Mouse (Mus musculus) thymus, adult 2 months (tissue): Measurements from ENCODE around the gene Trpd52l3. TPM values are rescaled to one million over a fixed set of nuclear protein-coding genes. Genes with fewer than 3 reads are reported as not detected.

ENCODE experiments used
- DNase-seq: peaks from one replicate; pipeline ENCODE4 v3.0.0; 2021
- H3K27ac ChIP-seq: fragments of 200-500 bp; 2 replicates; pipeline ENCODE4 v1.5.1; 2012; ENCODE audit warnings: low read length, control low read depth; ENCODE audit not compliant: control insufficient read depth, insufficient read depth
- H3K27me3 ChIP-seq: fragments of 200-500 bp; 2 replicates; pipeline ENCODE4 v1.6.1; 2012; ENCODE audit warnings: mild to moderate bottlenecking, low read length, moderate library complexity, mixed read lengths; ENCODE audit not compliant: control insufficient read depth, insufficient read depth
- H3K36me3 ChIP-seq: fragments of 200-500 bp; 2 replicates; pipeline ENCODE4 v1.6.1; 2012; ENCODE audit warnings: mild to moderate bottlenecking, low read length, moderate library complexity; ENCODE audit not compliant: control insufficient read depth, insufficient read depth
- H3K4me1 ChIP-seq: fragments of 200-500 bp; replicated peaks from 2 replicates; pipeline ENCODE4 v1.6.1; 2012; ENCODE audit warnings: low read length; ENCODE audit not compliant: control insufficient read depth, insufficient read depth
- H3K4me3 ChIP-seq: fragments of 200-500 bp; 2 replicates; pipeline ENCODE4 v1.5.1; 2012; ENCODE audit warnings: mild to moderate bottlenecking, low read length, control low read depth, moderate library complexity; ENCODE audit not compliant: control insufficient read depth, insufficient read depth
- CTCF ChIP-seq: fragments of 200-500 bp; IDR thresholded peaks from 2 replicates; pipeline ENCODE4 v1.5.1; 2012; ENCODE audit warnings: mild to moderate bottlenecking, control low read depth, low read length, moderate library complexity, borderline replicate concordance; ENCODE audit not compliant: control insufficient read depth, poor library complexity, insufficient read depth; ENCODE audit errors: extremely low read depth
- POLR2A ChIP-seq: fragments of 200-500 bp; IDR thresholded peaks from 2 replicates; pipeline ENCODE4 v1.6.1; 2012; ENCODE audit warnings: mild to moderate bottlenecking, low read length, control low read depth, moderate library complexity; ENCODE audit not compliant: control insufficient read depth, poor library complexity, insufficient read depth; ENCODE audit errors: extremely low read depth
- WGBS: fragments of 180-500 bp; shearing (Covaris S2); methylation state at CpG from one replicate; pipeline ENCODE4 v1.1.7; 2018; 5-methylcytosine and 5-hydroxymethylcytosine counted together
- polyA plus RNA-seq: library from polyadenylated mRNA; depleted of rRNA; stranded (reverse); fragments of >200 nt; gene quantifications from 2 replicates; pipeline ENCODE4 v1.2.3, GENCODE M21; 2012

Gene Trpd52l3
- polyA plus RNA-seq, 1 experiment: 0.07 TPM

DNA sequence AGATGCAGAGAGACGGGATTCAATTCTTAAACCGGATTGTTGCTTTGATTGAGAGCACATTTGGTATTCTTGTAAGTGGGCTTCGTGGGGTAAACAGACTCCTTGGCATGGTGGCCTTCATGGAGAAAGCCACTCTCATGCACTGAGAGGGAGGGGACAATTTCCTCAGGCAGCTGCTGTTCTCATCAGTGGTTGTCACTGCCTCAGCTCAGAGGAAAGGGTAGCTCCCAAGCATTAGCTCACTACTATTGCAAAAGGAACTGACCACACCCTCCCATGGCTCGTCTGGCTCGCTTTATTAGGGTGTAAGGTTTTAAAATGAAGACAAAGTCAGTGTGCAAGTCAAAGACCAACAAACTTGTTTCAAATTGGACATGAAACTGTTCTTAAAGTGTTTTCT is 30.2 kb upstream of the Trpd52l3 start:
- WGBS: 82% methylated on average over 5 of the region's 5 CpGs
- TF ChIP-seq POLR2A (no peak), CTCF (no peak)
- H3K27me3 ChIP-seq: no peaks in the 10 kb centered on the region
- no peak overlapping the region for H3K4me3 ChIP-seq
- no peaks in the 10 kb centered on the region for H3K36me3 ChIP-seq
- DNase-seq: no peak
- no peak overlapping the region for H3K27ac ChIP-seq
- no peaks in the 10 kb centered on the region for H3K4me1 ChIP-seq

GRCm38 (mm10) chr19:29978847-29979246 is 24.7 kb upstream of the Trpd52l3 start:
- 56% methylated on average over 2 of the region's 2 CpGs for WGBS
- Histone ChIP-seq H3K27ac (no peak overlapping the region), H3K4me1 (no peaks in the 10 kb centered on the region), H3K36me3 (no peaks in the 10 kb centered on the region), H3K27me3 (no peaks in the 10 kb centered on the region), H3K4me3 (no peak overlapping the region)
- no peak for TF ChIP-seq POLR2A
- TF ChIP-seq CTCF: no peak
- DNase-seq: no peak

DNA sequence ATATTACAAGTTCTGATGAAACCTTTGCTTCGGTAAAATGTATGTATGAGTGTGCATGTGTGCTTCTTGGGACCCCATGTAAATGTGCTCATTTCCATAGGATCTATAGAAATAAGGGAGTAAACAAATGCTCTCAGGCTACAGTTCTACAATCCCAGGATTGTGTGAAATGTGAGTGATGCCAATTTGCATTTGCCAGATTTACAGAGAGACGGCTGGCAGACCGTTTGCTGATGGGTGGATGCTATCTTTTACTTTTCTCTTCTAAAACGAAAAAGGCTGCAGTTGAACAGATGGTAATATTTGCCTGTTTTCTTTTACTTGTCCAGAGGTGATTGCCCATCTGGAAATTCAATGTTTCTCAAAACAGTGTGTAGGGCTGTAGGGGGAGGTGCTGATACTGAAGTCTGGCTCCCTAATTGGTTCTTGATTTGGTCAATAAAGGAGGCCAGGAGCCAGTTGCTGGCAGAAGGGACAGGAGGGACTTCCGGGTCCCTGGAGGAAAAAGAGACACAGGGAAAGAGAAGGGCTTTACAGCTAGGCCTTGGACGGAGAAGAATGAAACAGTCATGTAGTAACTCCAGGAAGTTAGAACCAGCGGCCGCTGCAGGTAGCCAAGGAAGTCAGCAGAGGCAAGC is 24.0 kb upstream of the Trpd52l3 start:
- DNase-seq: no peak
- 93% methylated on average over 8 of the region's 8 CpGs for WGBS
- Histone ChIP-seq H3K27ac (no peak overlapping the region), H3K4me1 (no peaks in the 10 kb centered on the region), H3K36me3 (no peaks in the 10 kb centered on the region), H3K27me3 (no peaks in the 10 kb centered on the region), H3K4me3 (no peak overlapping the region)
- TF ChIP-seq POLR2A (no peak), CTCF (no peak)

DNA sequence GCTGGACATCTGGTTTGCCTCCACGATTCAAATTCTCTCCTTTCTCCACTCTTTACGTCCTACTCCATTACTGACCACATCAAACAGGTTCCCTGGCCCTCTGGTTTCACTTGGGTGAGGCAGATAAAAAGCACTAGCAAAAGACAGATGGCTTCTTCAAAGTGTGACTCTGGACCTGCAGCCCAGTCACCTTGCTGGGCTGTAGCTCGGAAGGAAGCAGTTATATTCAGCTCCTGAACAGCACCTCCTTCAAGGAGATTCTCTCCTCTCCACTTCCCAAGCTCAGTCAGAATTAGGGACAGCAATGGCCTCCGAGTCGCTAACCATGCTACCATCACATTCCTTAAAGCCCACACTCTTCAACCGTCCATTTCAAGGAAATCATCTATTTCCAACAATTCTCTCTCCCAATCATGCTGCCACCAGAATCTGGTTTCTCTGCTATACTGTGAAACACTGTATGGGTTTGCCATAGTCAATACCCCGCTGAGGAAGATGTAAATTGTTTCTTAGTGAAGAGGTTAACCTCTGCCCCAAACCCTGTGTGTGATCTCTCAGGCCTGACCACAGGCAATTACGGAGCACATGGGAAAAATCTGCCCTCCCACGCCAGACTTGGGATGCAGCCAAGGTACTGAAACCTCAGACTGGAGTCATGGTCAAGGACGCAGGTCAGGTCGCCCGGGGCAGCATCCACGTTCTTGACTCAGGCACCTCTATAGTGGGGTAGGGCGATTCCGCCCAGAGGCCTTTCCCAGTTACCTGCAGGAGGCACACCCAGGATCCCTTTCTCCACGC is 19.2 kb upstream of the Trpd52l3 start:
- no peak for DNase-seq
- no peak for TF ChIP-seq CTCF
- TF ChIP-seq POLR2A: no peak
- Histone ChIP-seq H3K4me1 (no peaks in the 10 kb centered on the region), H3K4me3 (no peak overlapping the region), H3K36me3 (no peaks in the 10 kb centered on the region), H3K27ac (no peak overlapping the region), H3K27me3 (no peaks in the 10 kb centered on the region)
- WGBS: 84% methylated on average over 16 of the region's 16 CpGs

DNA sequence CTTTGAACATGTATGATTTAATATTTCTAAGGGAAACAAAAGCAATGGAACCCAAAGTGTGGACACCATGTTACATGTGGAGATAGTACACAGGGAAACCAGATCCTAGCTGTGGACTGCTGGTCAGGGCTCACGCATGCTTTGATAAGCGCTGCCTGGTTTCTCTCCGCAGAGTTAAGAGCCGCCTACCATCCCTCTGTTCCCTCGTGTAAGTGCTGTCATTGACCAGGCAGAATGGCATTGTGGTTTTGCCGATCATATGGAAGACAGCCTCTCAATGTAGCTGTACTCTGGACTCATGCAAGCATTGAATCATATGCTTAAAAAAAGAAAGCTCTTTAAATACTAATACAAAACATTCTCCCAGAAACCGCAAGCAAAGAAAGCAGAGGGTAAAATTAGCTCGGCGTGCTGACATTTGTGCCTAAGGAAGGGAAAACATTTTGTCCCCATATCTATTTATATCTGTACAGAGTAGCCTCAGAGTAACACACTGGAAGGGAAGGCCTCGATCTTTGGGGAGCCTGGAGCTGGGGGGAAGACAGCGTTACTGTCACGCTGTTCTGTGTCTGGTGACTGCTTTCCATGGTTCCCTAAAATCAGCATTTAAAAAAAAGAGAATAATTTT is 17.0 kb upstream of the Trpd52l3 start:
- DNase-seq: no peak
- TF ChIP-seq CTCF (no peak), POLR2A (no peak)
- 90% methylated on average over 12 of the region's 12 CpGs for WGBS
- Histone ChIP-seq H3K27me3 (no peaks in the 10 kb centered on the region), H3K27ac (no peak overlapping the region), H3K36me3 (no peaks in the 10 kb centered on the region), H3K4me1 (no peaks in the 10 kb centered on the region), H3K4me3 (no peak overlapping the region)

DNA sequence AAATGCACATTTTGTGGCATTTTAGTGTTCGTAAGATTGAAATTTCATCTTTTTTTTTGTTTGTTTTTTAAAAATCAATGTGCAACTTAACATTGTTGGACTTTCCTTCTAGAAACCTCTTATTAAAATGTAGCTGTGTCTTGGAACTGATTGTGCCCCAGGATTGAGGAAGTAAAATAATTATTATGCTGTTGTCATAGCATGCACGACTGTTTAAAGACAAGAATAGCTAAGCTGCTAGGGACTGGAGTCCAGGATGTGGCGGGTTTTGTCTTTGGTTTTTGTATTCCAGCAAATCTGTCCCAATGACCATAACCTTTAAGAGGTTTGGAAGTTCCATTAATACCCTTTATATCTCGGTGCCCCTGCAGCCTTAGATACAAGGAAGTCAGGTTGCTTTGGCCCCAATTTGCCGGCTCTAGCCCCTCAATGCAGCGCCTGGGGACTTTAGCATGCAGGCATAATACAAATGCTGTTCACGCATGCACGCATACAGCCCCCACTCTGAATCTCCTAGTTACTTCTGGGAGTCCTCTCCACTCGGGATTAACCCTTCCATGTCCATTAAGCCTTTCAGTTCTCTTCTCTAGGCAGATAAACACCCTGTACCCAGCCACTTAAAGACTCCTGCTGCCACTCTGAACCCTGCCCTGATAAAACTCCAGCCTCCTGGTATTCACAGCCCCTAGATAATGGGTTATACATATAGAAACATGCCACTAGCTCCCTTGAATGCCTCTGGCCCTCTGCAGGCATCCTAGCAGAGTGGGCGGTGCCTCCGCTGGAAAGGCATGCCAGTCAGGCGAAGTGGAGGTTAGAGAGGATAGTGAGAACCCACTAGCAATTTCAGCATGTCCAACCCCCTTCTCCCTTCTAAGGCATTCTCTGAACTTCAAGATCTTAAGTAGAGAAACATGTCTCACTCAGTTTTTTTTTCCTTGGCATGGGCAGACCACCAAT is 2.9 kb upstream of the Trpd52l3 start:
- TF ChIP-seq POLR2A: no peak
- no peak for TF ChIP-seq CTCF
- WGBS: 70% methylated on average over 12 of the region's 12 CpGs
- no peak overlapping the region for H3K4me3 ChIP-seq
- no peak for DNase-seq
- H3K4me1 ChIP-seq: no peaks in the 10 kb centered on the region
- H3K27me3 ChIP-seq: no peaks in the 10 kb centered on the region
- no peak overlapping the region for H3K27ac ChIP-seq
- H3K36me3 ChIP-seq: no peaks in the 10 kb centered on the region
